Mouse (Mus musculus): ENCODE measurements around the gene Foxn2.
"Not testable (repeated sequence)": the region's sequence is repeated elsewhere in the genome, so short reads cannot be mapped to it uniquely, and the experiment has no call there.

Gene Foxn2

GRCm38 (mm10) chr17:88440285-88441000 lies at the start of gene Foxn2:
Gene Foxn2, plus strand, starts transcription at chr17:88440711.
- peak; percentile 97 for DNase-seq

GRCm38 (mm10) chr17:88397501-88397900 lies 43.0 kb upstream of the Foxn2 start:
- no peak for DNase-seq

- DNase-seq, result no peak
Measured at GRCm38 (mm10) chr17:88398090-88398489, 42.4 kb upstream of the Foxn2 start.

GRCm38 (mm10) chr17:88398854-88399253 lies 41.7 kb upstream of the Foxn2 start:
- no peak for DNase-seq

- peak; percentile 18 for DNase-seq
Measured at GRCm38 (mm10) chr17:88400122-88400521, 40.4 kb upstream of the Foxn2 start.

GRCm38 (mm10) chr17:88400702-88401475 lies 39.6 kb upstream of the Foxn2 start:
- no peak for DNase-seq

- DNase-seq, result no peak
Measured at GRCm38 (mm10) chr17:88403269-88403668, 37.2 kb upstream of the Foxn2 start.

- DNase-seq, result no peak
Measured at GRCm38 (mm10) chr17:88404471-88404870, 36.0 kb upstream of the Foxn2 start.

GRCm38 (mm10) chr17:88405076-88405475 lies 35.4 kb upstream of the Foxn2 start:
- DNase-seq, result peak; percentile 46

GRCm38 (mm10) chr17:88409706-88410105 lies 30.8 kb upstream of the Foxn2 start:
- DNase-seq, result no peak

- no peak for DNase-seq
Measured at GRCm38 (mm10) chr17:88413155-88413836, 27.2 kb upstream of the Foxn2 start.

- no peak for DNase-seq
Measured at GRCm38 (mm10) chr17:88420426-88420825, 20.1 kb upstream of the Foxn2 start.

GRCm38 (mm10) chr17:88421246-88421645 lies 19.3 kb upstream of the Foxn2 start:
- DNase-seq, result no peak

GRCm38 (mm10) chr17:88430719-88431118 lies 9.8 kb upstream of the Foxn2 start:
- no peak for DNase-seq

- no peak for DNase-seq
Measured at GRCm38 (mm10) chr17:88431486-88431885, 9.0 kb upstream of the Foxn2 start.

GRCm38 (mm10) chr17:88431987-88432386 lies 8.5 kb upstream of the Foxn2 start:
- no peak for DNase-seq

- no peak for DNase-seq
Measured at GRCm38 (mm10) chr17:88435322-88435721, 5.2 kb upstream of the Foxn2 start.

- no peak for DNase-seq
Measured at GRCm38 (mm10) chr17:88436284-88436683, 4.2 kb upstream of the Foxn2 start.

GRCm38 (mm10) chr17:88436749-88437148 lies 3.8 kb upstream of the Foxn2 start:
- DNase-seq, result not testable (repeated sequence)

GRCm38 (mm10) chr17:88437391-88437790 lies 3.1 kb upstream of the Foxn2 start:
- DNase-seq, result no peak

- no peak for DNase-seq
Measured at GRCm38 (mm10) chr17:88439536-88440050, 918 bp upstream of the Foxn2 start.

- peak; percentile 68 for DNase-seq
Measured at GRCm38 (mm10) chr17:88441001-88441431, 505 bp downstream of the Foxn2 start.

- DNase-seq, result peak; percentile 90
Measured at GRCm38 (mm10) chr17:88441432-88442174, 1.1 kb downstream of the Foxn2 start.

Data from embryo, embryonic 11 days (tissue).